Mouse (Mus musculus) 3T3-L1 (cell line): ENCODE measurements around the gene Nudcd2.
A peak's percentile ranks its signal among the peaks of the same experiment; 100 is the strongest.
"Not testable (repeated sequence)": the region's sequence is repeated elsewhere in the genome, so short reads cannot be mapped to it uniquely, and the experiment has no call there.

Source experiments
- DNase-seq: peaks from one replicate; pipeline ENCODE4 v3.0.0-alpha.2; 2015; ENCODE audit warnings: low read depth, low spot score

The Nudcd2 gene

DNA sequence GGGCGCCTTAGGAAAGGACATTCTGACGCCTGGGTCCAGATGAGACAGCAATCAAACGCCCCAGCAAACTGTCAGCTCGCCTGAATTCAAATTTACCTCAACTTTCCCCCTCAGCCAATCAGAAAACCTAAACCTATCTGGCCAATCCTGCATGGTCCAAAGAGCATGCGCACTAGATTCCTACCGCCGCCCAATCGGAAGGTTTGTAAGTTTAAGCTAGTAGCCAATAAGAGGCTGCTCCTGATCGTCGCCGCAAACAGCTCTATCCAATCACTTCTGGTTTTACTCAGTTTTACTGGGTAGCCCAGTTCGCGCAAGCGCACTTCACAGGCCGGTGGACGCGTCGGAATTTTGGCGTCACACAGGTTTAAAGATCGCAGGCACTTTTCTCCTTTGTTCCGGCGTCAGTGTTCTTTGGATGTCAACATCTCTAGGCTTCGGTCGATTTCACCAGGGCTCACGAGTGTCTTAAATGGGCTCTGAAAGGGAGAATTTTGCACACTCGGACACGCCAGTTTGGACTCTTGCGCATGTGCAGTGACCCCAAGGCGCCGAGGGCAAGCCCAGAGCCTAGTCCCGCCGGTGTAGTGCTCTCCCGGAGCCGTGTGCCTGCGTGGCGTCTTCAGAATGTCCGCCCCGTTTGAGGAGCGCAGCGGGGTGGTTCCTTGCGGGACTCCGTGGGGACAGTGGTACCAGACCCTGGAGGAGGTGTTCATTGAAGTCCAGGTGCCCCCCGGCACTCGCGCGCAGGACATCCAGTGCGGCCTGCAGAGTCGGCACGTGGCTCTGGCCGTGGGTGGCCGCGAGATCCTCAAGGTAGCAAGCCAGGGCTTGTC is at the start of gene Nudcd2, which contains the start of gene Hmmr:
Nudcd2 (plus strand) TSS at position 329 of the 836 bp plus-strand sequence.
Hmmr (minus strand) TSS at position 84 of the 836 bp plus-strand sequence.
- DNase-seq: peak; percentile 99

DNA sequence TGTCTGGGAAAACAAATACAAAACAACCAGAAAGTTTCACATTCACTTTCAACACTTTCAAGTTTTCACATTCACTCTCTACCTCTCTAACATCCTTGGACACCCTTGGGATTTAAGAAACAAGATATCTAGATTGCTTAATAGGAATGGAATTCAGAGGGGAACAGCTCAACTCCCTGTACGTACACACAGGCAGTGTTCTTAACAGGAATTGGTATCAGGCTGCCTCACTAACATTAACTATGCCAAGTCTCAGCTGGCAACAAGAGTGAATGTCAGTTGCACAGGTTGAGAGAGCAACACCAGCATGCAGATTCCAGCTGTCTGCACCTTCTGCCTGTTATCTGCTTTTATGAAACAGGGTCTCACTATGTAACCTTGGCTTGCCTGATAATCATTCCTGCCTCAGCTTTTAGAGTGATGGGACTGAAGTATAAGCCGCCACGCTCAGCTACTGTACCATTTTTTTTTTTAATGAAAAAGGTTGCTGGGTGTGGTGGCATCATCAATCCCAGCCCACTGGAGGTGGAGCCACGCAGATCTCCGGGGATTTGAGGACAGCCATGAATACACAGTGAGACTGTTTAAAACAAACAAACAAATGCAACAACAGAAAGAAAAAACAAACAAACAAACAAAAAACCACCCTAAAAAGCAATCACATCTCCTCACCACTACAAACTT is 42.9 kb upstream of the Nudcd2 start:
- DNase-seq: peak; percentile 85

DNA sequence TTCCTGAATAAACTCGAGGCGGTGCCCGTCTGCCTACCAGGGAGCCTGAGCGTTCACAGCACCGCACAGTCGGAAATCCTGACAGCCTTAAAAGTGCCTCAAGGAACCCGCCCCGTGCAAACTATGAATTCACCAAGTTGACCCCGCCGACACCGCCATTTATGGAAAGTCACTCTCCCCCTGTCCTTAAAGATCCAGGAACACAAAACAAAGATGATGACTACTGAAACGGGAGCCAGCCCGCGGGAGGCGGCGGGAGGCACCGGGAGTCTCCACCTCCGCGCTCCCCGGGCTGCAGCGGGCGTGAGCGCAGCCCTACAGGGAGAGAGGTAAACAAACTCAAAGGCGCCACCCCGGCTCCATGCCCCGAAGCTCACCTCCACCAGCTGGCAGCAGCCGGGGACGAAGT is 41.4 kb upstream of the Nudcd2 start:
- peak; percentile 51 for DNase-seq

DNA sequence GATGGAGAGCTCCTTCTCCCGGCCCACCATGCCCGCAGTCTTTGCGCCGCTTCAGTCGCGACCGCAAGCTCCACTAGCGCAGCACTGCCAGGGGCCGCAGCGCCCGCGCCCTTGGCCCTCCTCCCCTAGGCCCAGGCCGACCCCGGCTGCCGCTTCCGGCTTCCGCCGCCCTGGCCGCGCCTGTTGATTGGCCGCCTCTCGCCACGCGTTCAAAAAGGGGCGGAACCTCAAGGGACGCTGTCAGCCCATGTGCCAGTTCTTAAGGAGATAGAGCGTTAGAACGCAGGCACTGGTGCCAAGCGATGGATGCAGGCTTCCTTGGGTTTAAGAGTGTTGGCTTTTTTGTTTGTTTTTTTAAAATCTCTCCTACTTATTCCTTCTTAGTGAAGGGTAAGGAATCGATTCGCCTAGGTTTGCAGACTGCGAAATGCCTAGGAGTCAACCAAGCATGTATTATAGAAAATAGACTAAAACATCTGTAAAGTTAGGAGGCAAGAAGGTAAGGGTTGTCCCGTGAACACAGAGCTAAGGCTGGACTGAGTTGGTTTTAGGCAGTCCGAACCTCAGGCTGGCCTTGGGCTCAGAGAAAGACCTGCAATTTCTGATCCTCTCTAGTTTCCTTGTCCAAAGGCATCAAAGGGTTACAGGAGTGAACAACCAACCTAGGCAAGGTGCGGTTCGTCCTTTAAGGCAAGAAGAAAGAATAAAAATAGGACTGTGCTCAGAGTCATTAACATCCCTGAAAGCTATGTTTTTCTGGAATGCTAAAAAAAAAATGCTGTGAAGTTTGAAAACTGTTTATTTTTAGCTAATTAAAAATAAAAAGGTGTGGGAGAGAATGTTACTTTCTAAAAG is 40.7 kb upstream of the Nudcd2 start:
- DNase-seq: peak; percentile 95

DNA sequence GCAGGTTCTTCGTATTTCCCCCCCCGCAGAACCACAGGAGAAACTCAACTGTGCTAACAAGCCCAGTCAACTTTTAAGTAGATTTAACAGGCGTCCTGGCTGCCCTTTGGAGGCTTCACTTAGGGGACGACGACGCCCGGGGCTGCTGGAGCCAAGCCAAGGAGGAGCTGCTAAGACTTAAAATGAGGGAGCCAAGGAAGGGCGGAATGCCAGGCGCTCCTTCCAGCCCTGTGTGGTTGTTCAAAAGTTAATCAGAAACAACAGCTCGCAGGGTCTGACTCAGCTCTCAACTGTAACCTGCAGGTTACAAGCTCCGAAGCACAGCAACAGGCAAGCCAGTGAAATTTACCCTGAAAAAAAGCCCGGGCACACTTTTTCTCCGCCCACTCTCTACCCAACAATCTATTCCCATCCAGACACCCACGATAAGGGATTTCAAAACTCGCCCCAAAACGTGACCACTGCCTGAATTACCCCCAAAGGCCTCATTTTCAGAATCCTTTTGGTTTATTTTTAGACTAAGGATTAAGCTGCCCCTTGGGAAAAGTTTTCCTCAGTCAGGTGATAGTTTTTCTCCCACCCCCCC is 40.0 kb upstream of the Nudcd2 start:
- DNase-seq: peak; percentile 98

DNA sequence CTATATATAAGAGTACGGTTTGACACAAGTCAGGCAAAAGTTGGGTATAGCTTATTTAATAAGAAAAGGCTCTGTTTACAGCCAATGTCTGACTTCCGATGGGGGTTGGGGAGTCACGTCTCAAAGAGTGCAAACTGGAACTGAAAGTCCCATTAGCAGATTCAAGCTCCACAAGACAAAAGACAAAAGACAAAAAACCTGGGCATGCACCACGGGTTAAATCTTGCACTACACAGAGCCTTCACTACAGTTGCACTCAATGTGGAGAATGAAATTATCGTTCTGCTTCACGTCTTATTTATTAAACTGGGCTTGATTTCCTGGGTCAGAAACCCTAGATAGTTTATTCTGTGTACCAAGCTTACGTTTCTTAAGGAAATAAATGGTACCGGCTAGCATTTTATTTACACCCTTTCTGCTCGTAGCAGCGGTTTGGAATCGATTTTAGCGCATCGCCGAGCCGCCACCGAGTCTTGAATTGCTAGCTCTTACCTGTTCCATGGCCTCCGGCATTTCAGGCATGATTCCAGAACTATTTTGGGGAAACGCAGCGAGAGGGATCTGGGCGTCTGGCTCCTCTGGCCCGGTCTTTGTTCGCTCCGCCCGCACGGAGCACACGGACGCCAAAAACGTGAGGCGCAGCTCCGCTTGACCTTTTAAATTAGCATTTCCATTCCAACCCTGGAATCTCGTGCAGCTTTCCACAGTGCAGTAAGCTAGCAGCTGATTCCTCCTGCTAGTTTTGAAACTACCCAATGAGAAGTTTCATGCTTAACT is 39.0 kb upstream of the Nudcd2 start:
- DNase-seq: peak; percentile 86

DNA sequence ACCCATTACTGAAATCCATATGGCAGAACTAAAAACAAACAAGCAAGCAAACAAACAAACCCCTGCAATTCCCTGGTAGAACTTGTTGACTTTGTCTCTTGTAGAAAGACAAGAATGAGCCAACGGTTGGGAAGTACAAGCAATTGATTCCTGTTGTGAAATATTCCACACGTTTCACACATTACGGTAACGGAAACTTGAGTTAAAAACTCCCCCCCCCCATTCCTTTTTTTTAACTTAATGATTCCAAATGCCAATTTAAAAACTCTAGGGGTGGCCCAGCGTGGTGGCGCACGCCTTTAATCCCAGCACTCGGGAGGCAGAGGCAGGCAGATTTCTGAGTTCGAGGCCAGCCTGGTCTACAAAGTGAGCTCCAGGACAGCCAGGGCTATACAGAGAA is 38.4 kb upstream of the Nudcd2 start, which contains the start of gene Mat2b:
Mat2b (minus strand) TSS at position 101 of the 400 bp plus-strand sequence.
- DNase-seq: no peak

DNA sequence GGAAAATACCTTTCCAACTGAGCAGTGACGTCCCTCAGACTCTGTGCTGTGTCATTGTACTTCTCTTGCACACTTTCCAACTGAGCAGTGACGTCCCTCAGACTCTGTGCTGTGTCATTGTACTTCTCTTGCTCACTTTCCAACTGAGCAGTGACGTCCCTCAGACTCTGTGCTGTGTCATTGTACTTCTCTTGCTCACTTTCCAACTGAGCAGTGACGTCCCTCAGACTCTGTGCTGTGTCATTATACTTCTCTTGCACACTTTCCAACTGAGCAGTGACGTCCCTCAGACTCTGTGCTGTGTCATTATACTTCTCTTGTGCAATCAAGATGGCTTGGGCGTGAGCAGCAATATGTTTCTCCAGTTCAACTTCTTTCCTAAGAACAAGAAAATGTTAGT is 23.6 kb upstream of the Nudcd2 start:
- DNase-seq: not testable (repeated sequence)

DNA sequence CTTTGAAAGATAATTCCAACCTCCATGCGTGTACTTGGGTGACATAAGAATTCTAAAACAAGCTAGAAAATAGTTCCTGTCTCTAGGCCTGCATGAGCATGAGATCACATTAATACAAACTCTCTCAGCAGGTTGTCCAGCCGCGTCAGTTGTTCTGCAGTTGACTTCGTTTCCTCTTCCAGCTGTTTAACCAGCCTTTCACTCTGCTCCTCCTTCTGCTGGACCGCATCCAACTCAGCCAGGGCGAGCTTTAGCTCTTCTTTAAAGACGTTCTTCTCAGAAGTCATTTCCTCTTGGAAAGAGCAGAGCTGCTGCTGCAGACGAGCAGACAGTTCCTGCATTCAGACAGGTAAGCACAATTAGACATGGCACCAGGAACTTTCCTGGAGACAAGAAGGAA is 19.6 kb upstream of the Nudcd2 start:
- no peak for DNase-seq

DNA sequence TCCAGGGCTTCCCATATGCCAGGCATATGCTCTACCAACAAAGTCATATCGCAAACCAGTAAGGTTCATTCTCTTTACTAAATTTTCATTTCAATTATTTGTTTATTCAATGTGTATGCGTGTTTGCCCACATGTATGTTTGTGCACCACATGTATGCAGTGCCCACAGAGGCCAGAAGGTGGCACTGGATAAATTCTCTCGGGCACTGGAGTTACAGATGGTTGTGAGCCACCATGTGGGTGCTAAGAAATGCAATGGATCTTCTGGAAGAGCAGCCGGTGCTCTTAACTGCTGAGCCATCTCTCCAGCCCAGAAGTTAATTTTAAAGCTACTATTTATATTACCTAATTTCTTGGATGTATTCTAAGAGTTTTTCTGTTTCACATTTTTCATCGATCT is 17.9 kb upstream of the Nudcd2 start:
- peak; percentile 37 for DNase-seq

DNA sequence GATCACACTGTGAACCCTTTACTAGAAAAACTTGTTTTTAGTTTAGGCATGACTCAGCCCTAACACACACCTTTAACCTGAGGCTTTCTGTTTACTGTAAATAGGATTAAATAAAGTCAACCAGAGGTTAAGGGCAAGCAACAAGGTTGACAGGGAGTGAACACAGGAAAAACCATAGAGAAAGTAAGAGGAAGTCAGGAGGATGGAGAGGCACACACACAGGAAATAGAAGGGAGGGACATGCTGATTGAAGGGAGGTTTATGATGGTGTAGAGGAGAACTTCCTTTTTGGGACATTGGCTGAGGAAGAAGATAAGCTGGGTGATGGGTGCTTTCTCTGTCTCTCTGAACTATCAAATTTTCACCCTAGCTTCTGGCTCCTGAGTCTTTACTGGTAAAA is 15.1 kb upstream of the Nudcd2 start:
- DNase-seq: no peak

DNA sequence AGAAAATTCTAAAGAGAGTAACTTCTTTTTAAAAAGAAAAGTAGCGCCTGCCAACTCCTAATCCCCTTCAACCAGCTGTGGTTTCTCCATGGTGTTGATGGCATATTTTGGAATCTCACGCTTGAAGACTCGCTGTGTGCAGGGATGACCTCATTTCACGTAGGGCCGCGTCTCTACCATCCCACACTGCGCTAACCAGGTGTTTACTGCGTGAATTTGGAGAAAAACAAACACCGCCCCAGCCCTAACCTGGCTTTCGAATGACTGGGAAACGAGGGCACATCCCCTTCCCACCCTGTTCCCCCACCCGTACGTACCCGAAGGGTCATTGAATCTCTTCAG is 499 bp upstream of the Nudcd2 start:
- DNase-seq: no peak

DNA sequence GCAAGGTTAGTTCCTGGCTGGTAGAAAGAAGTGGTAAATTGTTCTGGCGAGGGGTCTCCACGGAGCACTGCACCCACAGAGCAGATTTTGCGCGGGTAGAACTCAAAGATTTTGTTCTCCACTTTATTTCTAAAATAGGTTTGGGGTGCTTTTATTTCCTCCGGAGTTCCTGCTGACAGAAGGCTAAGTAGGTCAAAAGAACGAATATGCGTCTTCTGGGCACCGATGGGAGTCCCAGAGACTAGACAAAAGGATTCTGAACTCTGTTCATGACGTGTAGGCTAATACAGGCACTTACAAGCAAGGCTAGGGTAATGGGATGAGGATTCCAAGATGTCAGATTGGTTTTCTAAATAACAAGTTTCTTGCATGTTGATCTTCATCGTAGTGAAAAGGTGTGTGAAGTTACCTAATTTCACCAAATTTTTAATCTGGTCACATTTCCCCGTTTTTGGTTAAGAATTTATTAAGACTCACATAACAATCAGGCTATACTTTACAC is 835 bp downstream of the Nudcd2 start:
- DNase-seq: peak; percentile 23

DNA sequence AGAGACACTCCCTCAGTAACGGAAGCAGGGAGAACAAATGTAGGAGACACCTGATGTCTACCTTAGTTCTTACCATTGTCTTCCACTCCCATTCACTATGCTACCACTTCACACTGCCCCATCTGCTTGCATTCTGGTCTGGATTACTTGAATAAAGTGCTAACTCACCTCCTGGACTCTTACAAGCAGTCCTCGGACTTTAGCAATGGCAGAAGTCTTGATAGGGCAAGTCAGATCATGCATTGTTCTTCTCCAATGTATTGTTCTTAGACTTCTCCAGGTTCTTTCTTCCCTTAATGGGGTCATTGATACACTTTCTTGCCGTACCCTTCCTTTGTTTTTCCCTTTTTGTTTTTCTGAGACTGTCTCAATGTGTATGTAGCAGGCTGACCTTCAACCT is 3.9 kb downstream of the Nudcd2 start:
- no peak for DNase-seq

DNA sequence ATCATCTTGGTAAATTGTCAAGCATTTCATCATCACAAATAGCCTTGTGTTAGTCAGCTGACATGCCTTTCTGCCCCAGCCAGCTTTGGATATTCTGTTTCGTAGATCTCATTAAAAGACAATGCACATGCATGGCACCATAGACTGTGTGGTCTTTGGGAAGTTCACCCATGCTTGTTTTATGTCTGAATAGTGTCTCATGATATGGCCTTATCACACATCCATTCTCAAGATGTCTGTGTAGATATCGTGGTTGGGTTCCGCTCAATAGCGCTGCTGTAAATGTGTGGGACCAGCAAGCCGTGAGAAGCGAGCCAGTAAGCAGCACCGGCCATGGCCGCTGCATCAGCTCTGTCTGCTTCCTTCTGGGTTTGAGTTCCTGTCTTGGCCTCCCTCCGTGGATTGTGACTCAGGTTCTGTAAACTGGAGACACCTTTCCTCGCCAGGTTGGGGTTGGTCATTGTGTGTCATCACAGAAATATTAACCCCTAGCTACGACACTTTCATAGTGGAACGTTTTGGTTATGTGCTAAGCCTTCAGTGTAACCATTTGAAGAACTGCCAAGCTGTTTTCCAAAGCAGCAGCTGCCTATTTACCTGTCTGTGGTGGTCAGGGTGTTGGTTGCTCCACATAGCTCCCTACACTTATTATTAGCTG is 8.3 kb downstream of the Nudcd2 start:
- no peak for DNase-seq

DNA sequence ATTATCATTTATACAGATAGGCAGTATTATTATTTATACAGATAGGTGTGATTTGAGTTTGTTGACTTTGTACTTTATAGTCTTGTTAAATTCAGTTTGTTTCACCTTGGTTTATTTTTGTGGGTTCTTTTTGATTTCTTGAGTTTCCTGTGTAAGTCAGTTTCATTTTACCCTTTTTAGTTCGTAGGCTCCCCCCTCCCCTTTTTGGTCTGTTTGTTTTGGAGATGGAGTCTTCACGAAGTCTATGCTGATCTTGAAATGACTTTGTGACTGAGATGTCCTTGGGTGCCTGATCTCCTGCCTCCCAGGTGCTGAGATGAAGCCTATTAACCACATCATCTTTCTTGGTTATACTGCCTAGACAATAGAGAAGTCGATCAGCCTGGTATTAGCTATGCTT is 10.9 kb downstream of the Nudcd2 start:
- no peak for DNase-seq

DNA sequence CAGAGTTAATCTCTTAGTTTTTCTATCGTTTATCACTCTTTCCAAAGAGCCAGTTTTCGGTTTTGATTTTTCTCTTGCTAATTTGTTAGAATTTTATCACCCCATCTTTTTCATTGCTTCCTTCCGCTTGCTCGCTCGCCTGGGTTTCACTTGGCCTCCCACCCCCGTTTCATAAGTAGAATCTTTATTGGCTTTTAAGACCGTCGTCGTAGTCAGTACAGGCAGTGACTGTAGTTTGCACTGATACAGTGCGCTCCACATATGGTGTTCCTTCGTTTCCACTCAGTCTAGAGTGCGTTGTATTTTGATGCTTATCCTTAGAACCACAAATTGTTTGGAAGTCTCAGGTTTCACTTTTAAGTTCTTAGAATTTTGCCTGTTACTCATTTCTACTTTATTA is 12.9 kb downstream of the Nudcd2 start:
- peak; percentile 27 for DNase-seq

DNA sequence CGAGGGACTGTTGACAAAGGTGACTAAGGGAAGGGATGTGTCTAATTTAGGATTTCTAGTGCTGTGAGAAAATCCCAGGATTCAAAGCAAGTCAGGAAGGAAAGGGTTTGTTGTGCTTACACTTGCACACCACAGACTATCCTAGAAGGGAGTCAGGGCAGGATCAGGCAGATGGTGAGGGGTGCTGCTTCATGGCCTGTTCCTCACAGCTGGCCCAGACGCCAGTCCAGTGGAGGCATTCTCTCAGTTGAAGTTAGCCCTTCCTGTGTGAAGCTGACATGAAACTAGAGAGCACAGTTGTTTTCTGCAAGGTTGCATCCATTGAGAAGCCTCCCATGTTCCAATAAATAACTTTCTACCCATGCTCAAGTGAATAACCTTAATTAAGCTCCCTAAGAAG is 14.2 kb downstream of the Nudcd2 start:
- no peak for DNase-seq

DNA sequence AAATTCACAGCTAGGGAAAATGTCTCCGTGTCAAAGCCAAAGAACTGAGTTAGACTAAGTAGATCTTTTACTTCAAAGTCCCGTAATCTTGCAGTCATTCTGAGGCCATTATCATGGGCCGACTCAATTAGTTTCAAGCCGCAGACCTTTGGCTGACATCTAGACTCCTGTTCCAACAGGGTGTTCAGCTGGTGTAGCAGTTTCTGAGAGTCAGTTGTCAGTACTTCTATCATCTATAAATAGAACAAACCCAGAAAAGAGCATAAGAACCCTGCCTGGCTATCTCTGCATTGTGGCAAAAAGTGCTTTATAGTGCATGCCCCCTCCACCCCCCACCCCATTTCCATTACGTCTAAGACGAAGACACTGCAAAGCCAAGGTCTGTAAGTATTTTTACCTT is 20.4 kb downstream of the Nudcd2 start:
- DNase-seq: no peak

DNA sequence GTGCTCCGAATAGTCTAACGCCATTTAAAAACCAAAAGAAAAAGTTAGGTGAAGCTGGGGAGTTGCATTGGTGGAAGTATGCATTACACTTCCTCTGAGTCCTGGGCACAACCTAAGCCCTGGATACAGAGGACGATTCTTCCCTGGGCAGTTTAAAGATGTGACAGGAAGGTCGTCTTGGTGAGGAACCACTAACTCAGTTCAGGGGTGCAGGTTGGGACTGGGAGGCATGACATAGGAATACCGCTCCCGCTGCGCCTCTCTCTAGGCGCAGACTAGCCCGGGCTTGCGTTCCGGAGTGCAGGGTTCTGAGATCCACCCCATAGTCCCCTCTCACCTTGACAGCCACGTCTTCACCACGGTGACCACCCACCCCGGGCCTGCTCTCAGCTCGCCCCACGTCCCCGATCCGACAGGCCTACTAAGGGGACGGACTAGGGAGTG is 21.2 kb downstream of the Nudcd2 start:
- DNase-seq: peak; percentile 33
